Mouse (Mus musculus) layer of hippocampus, postnatal 14 days (tissue): Measurements from ENCODE around the gene Abcc2. TPM values are rescaled to one million over a fixed set of nuclear protein-coding genes. Genes with fewer than 3 reads are reported as not detected.
A peak's percentile ranks its signal among the peaks of the same experiment; 100 is the strongest.

ENCODE experiments used
- DNase-seq, 2 experiments: peaks; one replicate each; pipeline ENCODE4 v3.0.0; 2021 to 2022; ENCODE audit warnings: low spot score in 2 of 2, mixed read lengths in 1 of 2
- long read RNA-seq, 2 experiments: library from polyadenylated mRNA; stranded (forward); transcript quantifications; one replicate each; pipeline ENCODE4 v2.0.0; 2021
- total RNA-seq, 2 experiments: library from RNA; stranded (reverse); gene quantifications; 2 replicates each; pipeline ENCODE4 v1.2.3; 2021

Abcc2 gene
- under 1 TPM; 0.07 to 0.10 TPM for total RNA-seq
- long read RNA-seq, experiment 1: 0 reads
- long read RNA-seq, experiment 2: 0 reads

DNA sequence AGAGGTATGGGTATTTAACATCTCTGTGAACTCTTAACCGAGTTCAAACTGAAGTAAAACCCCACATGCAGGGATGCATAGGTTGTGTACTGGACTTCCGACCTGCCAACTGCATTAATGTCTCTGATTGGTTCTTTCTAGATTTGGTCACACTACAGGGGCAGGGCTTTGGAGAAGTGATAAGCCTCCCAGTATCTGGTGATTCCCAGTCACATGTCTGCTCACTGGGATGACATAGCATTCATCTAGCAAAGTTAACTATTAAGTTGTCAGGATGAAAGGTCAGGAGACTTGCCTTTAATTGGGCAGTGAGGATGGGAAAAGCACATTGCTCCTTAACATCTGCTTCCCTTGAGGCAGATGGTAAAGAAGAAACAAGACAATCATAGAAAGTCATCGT is at the start of gene Abcc2:
Abcc2 (plus strand) TSS at position 213 of the 400 bp plus-strand sequence.
- DNase-seq: no peak

DNA sequence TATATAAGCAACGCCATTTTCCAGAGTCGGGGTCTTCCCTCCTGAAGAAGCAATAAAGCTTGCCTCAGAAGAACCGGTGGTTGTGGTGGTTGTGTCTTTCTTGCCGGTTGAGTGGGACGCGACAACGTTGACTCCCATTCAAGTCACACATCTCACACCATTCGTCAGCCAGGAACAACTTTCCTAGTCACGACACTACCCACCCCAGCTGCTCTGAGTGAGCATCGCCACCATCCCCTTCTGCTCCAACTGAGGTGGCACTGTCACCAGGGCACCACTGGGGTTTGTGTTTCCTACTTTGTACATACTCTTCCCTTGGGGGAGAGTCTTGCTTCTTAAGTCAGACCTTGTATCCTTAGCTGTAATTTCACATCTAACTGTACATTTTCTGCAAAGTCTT is 43.6 kb upstream of the Abcc2 start:
- no peak for DNase-seq

DNA sequence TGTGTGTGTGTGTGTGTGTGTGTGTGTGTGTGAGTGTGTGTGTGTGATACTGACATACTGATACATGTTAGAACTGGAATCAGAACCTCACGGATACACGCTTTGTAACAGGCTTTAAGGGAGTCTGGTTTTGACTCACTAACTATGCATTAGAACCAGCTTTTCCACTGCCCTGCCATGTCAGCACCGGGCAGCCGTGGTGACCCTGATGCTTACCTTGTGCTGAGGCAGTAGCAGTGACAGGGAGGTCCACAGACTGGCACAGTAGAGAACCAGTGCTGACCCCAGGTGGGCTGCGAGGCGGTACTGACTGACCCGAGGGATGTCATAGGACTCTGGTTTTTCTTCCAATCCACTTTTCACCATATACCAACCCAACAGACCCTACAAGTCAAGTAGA is 38.6 kb upstream of the Abcc2 start:
- DNase-seq: no peak

- DNase-seq: no peak
These were observed 36.3 kb upstream of the Abcc2 start for GRCm38 (mm10) chr19:43745740-43746139.

DNA sequence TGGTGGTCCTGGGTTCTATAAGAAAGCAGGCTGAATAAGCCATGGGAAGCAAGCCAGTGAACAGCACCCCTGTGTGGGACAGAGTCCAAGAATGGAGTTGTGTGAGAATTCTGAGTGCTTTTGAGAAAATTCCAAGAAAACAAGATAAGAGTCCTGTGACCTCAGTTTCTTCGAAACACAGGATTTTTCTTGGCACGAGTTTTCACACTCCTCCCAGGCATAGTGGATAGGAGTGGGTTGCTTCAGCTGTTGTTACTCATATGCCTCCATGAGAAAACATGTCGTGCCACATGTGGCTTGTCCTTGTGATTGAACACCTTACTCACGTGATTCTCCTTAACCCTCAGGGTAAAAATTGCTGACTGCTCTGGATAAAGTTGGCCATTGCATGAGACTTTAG is 34.1 kb upstream of the Abcc2 start:
- DNase-seq: no peak

GRCm38 (mm10) chr19:43750008-43750407 is 32.0 kb upstream of the Abcc2 start:
- no peak for DNase-seq

GRCm38 (mm10) chr19:43752489-43753225 is 29.3 kb upstream of the Abcc2 start, which contains the start of the genes Cutc and Cox15:
Gene Cutc (plus strand): TSS chr19:43752996.
Gene Cox15 (minus strand): TSS chr19:43753000.
- peak; percentile 96 for DNase-seq

DNA sequence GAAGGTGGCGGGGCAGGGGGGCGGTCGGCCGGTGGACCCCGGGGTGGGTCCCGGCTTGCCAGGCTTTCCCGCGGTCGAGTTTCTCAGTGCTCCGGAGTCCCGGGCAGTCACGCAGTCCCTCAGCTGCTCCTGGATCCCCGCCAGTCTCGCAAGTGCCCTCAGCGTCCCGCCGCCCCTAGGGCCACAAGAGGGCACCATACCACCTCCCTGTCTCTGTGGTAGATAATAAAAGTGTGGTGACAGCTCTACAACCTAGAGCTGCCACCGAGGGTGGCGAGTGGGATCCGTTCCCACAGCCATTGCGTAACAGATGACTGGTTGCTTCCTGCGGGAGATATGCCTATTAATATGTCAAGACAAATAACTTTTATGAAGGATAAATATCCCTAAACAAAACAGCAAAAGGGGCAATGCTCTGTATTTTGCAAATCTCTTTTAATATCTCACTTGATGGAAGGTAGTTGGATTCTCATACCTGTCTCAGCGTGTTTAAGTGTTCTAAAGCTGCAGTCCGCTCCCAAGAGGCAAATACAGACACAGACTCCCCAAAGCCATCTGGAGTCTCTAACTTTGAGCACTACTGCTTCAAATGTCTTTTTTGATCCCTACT is 28.7 kb upstream of the Abcc2 start:
- peak; percentile 87 for DNase-seq

DNA sequence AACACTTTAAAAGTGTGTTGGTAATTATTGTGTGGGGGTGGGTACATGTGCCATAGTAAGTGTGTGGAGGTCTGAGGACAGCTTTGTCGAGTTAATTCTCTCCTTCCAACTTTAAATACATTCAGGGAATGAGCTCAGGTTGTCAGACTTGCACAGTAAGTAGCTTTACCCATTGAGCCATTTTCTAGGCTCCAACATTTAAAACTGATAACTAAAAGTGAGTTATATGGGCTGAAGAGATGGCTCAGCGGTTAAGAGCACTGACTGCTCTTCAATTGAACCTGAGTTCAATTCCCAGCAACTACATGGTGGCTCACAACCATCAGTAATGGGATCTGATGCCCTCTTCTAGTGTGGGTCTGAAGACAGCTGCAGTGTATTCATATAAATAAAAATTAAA is 27.8 kb upstream of the Abcc2 start:
- no peak for DNase-seq

DNA sequence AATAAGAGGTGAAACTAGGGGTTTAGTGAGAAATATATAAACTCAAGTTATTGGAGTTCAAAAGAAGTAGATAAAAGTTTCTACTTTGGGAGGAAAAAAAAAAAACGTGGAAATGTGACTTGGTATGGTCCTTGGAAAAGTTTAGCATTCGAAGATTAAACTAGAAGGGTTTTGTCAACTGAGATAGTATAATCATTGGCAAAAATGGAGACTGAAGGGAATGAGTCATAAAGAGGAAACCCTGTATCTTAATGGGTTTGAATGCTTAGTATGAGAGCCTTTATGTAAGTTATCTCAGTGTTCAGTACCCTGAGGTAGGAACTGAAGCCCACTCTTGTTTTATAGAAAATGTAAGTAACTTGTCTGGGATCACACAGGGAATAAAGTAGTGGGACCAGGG is 27.1 kb upstream of the Abcc2 start:
- DNase-seq: no peak

- DNase-seq: peak; percentile 24 to 56
These were observed 21.5 kb upstream of the Abcc2 start for GRCm38 (mm10) chr19:43760504-43760903.

GRCm38 (mm10) chr19:43761543-43762256 is 20.3 kb upstream of the Abcc2 start:
- no peak for DNase-seq

- DNase-seq: no peak
These were observed 19.6 kb upstream of the Abcc2 start for GRCm38 (mm10) chr19:43762410-43762809.

- no peak for DNase-seq
These were observed 15.5 kb upstream of the Abcc2 start for GRCm38 (mm10) chr19:43766451-43766850.

GRCm38 (mm10) chr19:43767549-43768322 is 14.3 kb upstream of the Abcc2 start:
- no peak for DNase-seq

GRCm38 (mm10) chr19:43769366-43769960 is 12.5 kb upstream of the Abcc2 start:
- DNase-seq: no peak

DNA sequence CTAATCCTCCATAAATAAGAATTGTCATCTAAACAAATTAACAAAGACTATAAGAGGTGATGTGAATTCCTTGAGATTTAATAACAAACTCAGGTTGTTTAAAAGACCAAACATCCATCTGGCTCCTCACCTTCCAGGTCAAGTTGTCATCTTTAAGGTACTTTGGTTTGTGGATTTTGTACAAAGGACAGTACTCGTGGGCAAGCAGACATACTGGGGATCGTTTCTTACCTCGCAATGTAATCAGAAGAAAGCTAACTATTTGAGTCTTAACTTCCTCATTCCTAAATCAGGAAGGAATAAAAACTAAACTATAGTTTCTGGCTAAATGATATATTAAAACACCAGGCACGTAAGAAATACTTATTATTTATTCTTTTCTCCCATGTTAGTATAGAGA is 11.4 kb upstream of the Abcc2 start:
- DNase-seq: no peak

GRCm38 (mm10) chr19:43771499-43771969 is 10.5 kb upstream of the Abcc2 start:
- DNase-seq: no peak

DNA sequence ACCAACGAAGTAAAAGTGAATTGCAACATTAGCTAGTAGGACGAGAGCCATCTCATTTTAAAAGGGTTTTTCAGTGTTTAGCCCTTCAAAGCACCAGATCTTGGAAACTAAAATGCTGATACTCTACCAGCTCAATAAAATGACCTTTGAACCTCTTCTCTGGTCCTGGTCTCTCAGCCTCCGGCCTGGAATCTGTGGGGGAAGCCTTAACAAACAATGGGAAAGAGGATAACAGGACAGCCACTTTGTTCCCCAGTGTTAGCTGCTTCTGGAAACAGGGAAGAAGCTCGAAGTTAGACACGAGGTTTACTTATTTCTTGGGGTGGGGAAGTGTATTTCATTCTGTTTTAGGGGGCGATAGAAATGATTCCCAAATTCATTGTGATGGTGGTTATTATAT is 9.7 kb upstream of the Abcc2 start:
- DNase-seq: no peak

GRCm38 (mm10) chr19:43775433-43775832 is 6.6 kb upstream of the Abcc2 start:
- DNase-seq: no peak

DNA sequence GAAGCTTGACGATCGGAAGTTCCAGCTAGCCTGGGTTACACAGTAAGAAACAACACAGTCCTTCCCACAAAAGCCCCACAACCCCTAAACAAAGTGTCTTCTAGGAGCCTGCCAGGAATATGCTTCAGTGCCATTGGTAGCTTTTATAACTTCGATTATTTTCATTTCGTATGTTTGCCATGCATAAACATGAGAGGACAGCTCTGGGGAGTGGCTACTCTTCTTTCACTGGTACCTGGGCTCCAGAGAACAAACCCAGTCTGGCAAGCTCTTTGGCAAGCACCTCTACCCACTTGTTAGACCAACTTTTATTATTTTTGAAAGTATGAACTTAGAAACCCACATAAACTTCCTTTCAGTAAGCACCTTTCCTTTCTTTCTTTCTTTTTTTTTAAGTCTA is 5.4 kb upstream of the Abcc2 start:
- no peak for DNase-seq
